Mouse (Mus musculus) ES-E14 (cell line): ENCODE measurements around the gene Arl4c.

Experiments
- CHD2 ChIP-seq: IDR thresholded peaks from 2 replicates; pipeline ENCODE4 v1.6.1; 2014; ENCODE audit warnings: mild to moderate bottlenecking, low read depth, low read length, inconsistent platforms
- HCFC1 ChIP-seq: IDR thresholded peaks from 2 replicates; pipeline ENCODE4 v1.6.1; 2012; ENCODE audit warnings: low read length, inconsistent platforms, borderline replicate concordance; ENCODE audit not compliant: insufficient read depth
- MAFK ChIP-seq: IDR thresholded peaks from 2 replicates; pipeline ENCODE4 v1.6.1; 2014; ENCODE audit warnings: mild to moderate bottlenecking, low read depth, low read length, inconsistent platforms; ENCODE audit not compliant: insufficient read depth
- ZC3H11A ChIP-seq: IDR thresholded peaks from 2 replicates; pipeline ENCODE4 v1.6.1; 2012; ENCODE audit warnings: low read depth, mild to moderate bottlenecking, inconsistent platforms, low read length, borderline replicate concordance
- ZNF384 ChIP-seq: IDR thresholded peaks from 2 replicates; pipeline ENCODE4 v1.6.1; 2012; ENCODE audit warnings: low read depth, low read length, inconsistent platforms

DNA sequence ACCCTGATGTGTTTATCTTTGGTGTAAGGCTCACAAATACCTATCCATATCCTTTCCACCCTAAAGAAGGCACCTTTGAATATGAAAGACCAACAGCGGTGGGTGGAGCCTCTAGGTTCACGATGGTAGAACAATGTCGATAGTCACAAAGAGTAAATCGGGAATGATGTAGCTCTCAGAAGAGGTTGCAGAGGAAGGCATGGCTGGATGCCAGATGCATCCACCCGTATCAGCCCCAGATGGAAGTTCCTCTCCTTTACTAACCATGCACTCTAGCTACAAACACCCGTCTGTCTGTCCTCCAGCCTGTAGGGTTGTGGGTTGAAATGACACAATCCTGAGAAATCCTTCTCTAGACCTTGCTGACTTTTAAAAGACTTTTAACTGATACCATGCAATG, 10.0 kb upstream of the Arl4c start:
- TF ChIP-seq ZC3H11A: no peak
- TF ChIP-seq ZNF384: no peak
- TF ChIP-seq HCFC1: no peak
- no peak for TF ChIP-seq MAFK
- no peak for TF ChIP-seq CHD2
